Mouse (Mus musculus): ENCODE results near the gene Mapkapk5. TPM values are rescaled to one million over a fixed set of nuclear protein-coding genes. Genes with fewer than 3 reads are reported as not detected.
A peak's percentile ranks its signal among the peaks of the same experiment; 100 is the strongest.

The Mapkapk5 gene
- polyA plus RNA-seq, 1 experiment from 2014 or later: 61.9 TPM

DNA sequence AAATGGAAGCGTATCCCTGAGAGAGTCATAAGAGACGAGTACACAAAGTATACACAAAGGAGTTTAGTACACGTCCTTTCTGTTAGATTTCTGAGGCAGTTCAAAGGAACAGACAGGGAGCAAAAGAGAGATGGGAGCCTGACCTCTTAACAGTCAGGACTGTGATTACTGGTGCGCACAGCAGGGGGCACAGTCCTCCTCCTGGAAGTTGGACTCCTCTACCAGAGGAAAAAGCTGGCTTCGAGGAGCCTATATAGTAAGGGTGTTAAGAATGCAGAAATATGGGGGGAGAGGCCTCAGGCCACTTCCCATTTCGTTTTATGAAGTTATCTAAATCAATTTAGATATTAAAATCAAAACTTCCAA lies 808 bp upstream of the Mapkapk5 start:
- H3K9me3 ChIP-seq: no peaks in the 10 kb centered on the region
- H3K36me3 ChIP-seq: no peaks in the 10 kb centered on the region
- no peak for ATAC-seq (replicated peaks)
- H3K4me2 ChIP-seq (replicated peaks): peak overlapping the region; percentile 83
- H3K27ac ChIP-seq (replicated peaks): peak overlapping the region; percentile 97
- WGBS: 36% methylated on average over 6 of the region's 6 CpGs
- peaks cover 36% of the 10 kb centered on the region for H3K4me1 ChIP-seq
- no peaks in the 10 kb centered on the region for H3K27me3 ChIP-seq
- H3K4me3 ChIP-seq: peak overlapping the region; percentile 72
- H3K9ac ChIP-seq (replicated peaks): peak overlapping the region; percentile 88

DNA sequence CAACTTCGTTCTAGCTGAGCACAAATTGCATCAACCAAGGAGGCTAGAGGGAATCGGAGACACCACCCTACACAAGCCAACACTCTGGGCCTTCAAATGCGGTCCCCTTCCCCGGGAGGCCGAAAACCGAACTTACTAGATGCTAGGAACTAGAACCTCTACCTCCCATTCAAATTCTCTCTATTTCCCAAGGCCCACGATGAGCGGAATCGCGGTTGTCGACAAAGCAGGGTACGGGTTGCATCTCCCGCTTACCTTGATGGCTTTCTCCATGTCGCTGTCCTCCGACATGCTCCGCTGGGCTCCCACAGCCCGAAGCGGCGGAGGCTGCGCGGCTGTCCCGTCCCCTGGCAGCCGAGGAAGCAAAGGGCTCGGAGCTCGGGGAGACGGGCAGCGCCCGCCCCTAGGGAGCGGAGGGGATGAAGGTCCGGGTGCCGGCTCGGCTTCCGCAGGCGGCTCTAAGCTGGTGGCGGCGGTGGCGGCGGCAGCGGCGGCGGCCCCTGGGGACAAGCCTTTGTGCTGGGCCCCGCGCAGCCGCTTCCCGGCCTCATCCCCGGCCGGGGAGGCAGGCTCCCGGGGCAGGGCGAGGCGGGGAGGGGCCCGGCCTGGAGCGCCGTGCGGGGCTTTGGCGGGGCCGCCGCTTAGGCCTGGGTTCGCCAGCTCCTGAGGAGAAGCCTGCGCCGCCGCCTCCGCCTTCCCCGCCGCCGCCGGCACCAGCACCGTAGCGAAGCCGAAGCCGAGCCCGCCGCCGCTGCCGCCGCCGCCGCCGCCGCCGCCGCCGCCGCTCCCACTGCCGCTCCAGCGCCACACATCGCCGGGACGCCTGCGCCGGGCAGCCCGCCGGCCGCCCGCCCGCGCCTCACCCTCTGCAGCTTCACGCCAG lies 554 bp downstream of the Mapkapk5 start, which contains the start of the genes Adam1a and Gm42878:
Gene Adam1a (minus strand): TSS at position 573 of the 883 bp plus-strand sequence.
Gene Gm42878 (minus strand): TSS at position 573 of the 883 bp plus-strand sequence.
- H3K4me2 ChIP-seq (replicated peaks): peak within 1 kb of the TSS; percentile 83
- WGBS: under 1% methylated on average over 59 of the region's 97 CpGs
- peak within 1 kb of the TSS; percentile 72 for H3K4me3 ChIP-seq
- no peaks in the 10 kb centered on the region for H3K36me3 ChIP-seq
- H3K27ac ChIP-seq (replicated peaks): peak within 1 kb of the TSS; percentile 97
- H3K27me3 ChIP-seq: no peaks in the 10 kb centered on the region
- peaks cover 36% of the 10 kb centered on the region for H3K4me1 ChIP-seq
- H3K9ac ChIP-seq (replicated peaks): peak within 1 kb of the TSS; percentile 88
- H3K9me3 ChIP-seq: no peaks in the 10 kb centered on the region
- ATAC-seq (replicated peaks): peak; percentile 77

DNA sequence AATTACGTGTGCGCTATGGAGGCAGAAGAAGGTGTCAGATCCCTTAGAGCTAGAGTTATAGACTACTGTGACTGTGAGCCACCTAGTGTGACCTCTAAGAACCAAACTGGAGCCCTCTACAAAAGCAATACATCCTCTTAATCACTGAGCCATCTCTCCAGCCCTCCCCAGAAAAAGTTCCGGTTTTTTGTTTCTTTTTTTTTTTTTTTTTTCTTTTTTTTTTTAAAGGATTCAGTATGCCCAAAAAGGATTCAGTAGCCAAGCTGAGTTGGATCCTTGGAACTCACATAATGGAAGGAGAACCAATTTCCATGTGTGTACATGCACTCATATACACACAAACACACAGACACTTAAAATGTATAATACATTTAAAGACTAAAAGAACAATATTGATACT lies 2.3 kb downstream of the Mapkapk5 start:
- H3K27ac ChIP-seq (replicated peaks): no peak overlapping the region
- no peak for ATAC-seq (replicated peaks)
- H3K9ac ChIP-seq (replicated peaks): no peak overlapping the region
- H3K36me3 ChIP-seq: no peaks in the 10 kb centered on the region
- no peaks in the 10 kb centered on the region for H3K9me3 ChIP-seq
- H3K4me1 ChIP-seq: peaks cover 36% of the 10 kb centered on the region
- no peak overlapping the region for H3K4me2 ChIP-seq (replicated peaks)
- H3K27me3 ChIP-seq: no peaks in the 10 kb centered on the region
- 68% methylated on average over 3 of the region's 3 CpGs for WGBS
- H3K4me3 ChIP-seq: no peak overlapping the region

DNA sequence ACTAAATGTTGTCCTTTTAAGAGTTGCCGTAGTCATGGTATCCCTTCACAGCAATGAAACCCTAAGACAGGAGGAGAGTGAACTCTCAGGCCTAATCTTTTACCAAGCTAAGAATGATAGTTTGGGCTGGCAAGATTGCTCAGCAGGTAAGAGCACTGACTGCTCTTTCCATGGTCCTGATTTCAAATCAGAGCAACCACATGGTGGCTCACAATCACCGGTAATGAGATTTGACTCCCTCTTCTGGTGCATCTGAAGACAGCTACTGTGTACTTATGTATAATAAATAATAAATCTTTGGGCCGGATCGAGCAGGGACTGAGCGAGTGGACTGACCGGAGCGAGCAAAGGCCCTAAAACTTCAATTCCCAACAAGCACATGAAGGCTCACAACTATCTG lies 4.5 kb downstream of the Mapkapk5 start:
- no peak overlapping the region for H3K4me2 ChIP-seq (replicated peaks)
- peaks cover 30% of the 10 kb centered on the region for H3K4me1 ChIP-seq
- 87% methylated on average over 7 of the region's 7 CpGs for whole genome bisulfite sequencing
- no peak for ATAC-seq (replicated peaks)
- peaks cover 12% of the 10 kb centered on the region for H3K36me3 ChIP-seq
- H3K9me3 ChIP-seq: no peaks in the 10 kb centered on the region
- H3K27me3 ChIP-seq: no peaks in the 10 kb centered on the region
- no peak overlapping the region for H3K9ac ChIP-seq (replicated peaks)
- H3K27ac ChIP-seq (replicated peaks): no peak overlapping the region
- no peak overlapping the region for H3K4me3 ChIP-seq

DNA sequence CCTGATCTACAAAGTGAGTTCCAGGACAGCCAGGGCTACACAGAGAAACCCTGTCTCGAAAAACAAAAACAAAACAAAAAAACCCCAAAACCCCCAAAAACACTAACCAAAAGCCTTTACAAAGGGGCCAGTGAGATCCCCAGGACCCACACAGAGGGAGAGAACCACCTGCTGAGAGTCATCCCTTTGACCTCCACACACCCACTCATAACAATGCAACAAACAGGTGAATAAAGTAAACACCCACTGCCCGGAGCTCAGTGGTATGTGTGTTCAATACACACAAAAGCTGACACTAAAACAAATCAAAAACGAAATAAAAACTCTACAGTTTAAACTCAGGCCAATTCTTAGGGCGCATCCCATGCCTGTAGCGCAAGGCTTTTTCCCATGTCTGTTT lies 5.6 kb downstream of the Mapkapk5 start:
- Histone ChIP-seq H3K27ac (replicated peaks) (no peak overlapping the region), H3K4me2 (replicated peaks) (no peak overlapping the region), H3K9ac (replicated peaks) (no peak overlapping the region), H3K4me3 (no peak overlapping the region), H3K9me3 (no peaks in the 10 kb centered on the region), H3K4me1 (peaks cover 29% of the 10 kb centered on the region), H3K36me3 (peaks cover 24% of the 10 kb centered on the region), H3K27me3 (no peaks in the 10 kb centered on the region)
- 91% methylated on average over 5 of the region's 5 CpGs for WGBS
- ATAC-seq (replicated peaks): no peak

DNA sequence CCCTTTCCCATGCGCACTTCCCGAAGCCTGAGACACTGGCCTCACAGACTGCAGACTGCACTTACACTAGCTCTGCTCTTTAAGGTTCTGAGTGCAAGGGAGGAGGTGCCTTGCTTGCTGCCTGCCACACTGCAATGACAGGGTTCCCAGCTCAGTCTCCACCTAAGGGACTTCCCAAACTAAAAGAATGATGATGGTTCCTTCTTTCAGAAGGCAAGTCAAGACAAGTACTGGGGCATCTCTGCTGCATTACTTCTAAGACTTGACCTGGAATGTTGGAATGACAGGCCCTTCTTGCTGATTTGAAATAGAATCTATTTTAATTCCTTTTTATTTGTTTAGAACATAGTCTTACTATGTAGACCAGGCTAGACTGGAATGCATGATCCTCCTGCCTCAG lies 8.1 kb downstream of the Mapkapk5 start:
- no peak for ATAC-seq (replicated peaks)
- H3K27ac ChIP-seq (replicated peaks): no peak overlapping the region
- no peaks in the 10 kb centered on the region for H3K9me3 ChIP-seq
- 72% methylated on average over 2 of the region's 2 CpGs for WGBS
- peaks cover 45% of the 10 kb centered on the region for H3K36me3 ChIP-seq
- H3K4me2 ChIP-seq (replicated peaks): no peak overlapping the region
- peaks cover 6% of the 10 kb centered on the region for H3K4me1 ChIP-seq
- H3K4me3 ChIP-seq: no peak overlapping the region
- no peak overlapping the region for H3K9ac ChIP-seq (replicated peaks)
- H3K27me3 ChIP-seq: no peaks in the 10 kb centered on the region

DNA sequence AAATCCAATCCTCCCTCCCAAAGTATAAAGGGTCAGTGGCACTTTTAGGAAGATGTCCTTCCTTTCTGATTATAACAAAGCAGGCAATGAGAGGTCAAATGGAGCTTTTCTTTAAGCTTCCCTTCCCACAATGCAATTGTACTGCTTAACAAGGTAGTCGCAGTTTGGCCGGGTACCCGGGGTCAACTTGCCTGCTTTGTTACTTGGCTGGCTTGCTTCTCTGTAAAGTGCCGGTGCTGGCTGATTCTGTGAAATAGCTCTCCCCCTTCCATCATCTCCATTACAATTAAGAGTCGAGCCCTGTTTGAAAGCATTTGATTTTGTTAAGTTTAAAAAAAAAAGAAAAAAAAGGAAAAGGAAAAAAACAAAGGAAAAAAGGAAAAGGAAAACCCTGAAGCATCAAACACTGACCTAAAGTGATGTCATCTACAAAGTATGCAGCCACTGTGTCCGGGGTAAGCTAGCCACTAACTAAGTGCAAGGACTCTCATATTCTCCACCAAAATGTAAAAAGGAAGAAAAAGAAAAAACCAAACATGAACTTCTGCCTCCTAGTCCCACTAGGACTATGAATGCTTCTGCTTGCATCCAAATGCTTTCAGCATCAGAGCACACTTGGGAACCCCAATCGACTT lies 8.7 kb downstream of the Mapkapk5 start:
- no peak overlapping the region for H3K4me3 ChIP-seq
- no peak for ATAC-seq (replicated peaks)
- peaks cover 50% of the 10 kb centered on the region for H3K36me3 ChIP-seq
- 36% methylated on average over 7 of the region's 7 CpGs for WGBS
- no peak overlapping the region for H3K9ac ChIP-seq (replicated peaks)
- H3K4me2 ChIP-seq (replicated peaks): no peak overlapping the region
- H3K4me1 ChIP-seq: peaks cover under 1% of the 10 kb centered on the region; the same call in 1 of the 2 replicates
- H3K27me3 ChIP-seq: no peaks in the 10 kb centered on the region
- no peak overlapping the region for H3K27ac ChIP-seq (replicated peaks)
- H3K9me3 ChIP-seq: no peaks in the 10 kb centered on the region

DNA sequence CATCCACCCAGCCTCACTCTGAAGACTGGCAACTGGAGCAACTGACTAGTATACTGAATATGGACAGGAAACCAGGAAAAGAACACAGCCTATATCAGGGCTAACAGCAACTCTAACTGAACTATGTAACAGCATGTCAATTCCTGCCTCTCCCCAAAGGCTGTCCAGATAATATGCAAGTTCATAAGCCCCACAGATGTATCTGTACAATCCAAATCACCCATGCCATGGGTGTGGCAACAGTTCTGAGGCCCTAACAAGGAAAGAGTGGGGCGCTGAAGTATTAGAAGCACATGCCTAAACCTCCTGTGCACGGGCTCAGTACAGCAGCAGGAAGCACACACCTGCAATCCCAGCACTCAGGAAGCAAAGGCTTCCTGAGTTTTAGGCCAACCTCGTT lies 10.6 kb downstream of the Mapkapk5 start:
- Histone ChIP-seq H3K4me1 (no peaks in the 10 kb centered on the region), H3K27me3 (no peaks in the 10 kb centered on the region), H3K9ac (replicated peaks) (no peak overlapping the region), H3K27ac (replicated peaks) (no peak overlapping the region), H3K4me3 (no peak overlapping the region), H3K9me3 (no peaks in the 10 kb centered on the region), H3K4me2 (replicated peaks) (no peak overlapping the region), H3K36me3 (peaks cover 66% of the 10 kb centered on the region)
- 98% methylated on average over 3 of the region's 3 CpGs for WGBS
- ATAC-seq (replicated peaks): no peak

DNA sequence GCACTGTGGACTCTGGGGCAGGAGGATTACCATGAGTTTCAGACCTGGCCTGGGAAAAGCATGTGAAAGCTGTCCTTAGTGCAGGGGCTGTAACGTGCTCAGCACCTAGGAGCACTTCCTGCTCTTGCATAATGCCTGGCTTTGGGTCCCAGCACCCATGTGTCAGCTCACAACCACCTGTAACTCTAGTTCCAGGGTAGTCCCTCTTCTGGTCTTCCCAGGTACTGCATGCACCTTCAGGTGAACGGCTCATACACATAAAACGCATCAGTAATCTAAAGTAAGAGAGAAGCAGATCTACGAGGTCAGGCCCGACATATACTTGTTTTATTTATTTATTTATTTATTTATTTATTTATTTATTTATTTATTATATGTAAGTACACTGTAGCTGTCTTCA lies 11.2 kb downstream of the Mapkapk5 start:
- H3K9me3 ChIP-seq: no peaks in the 10 kb centered on the region
- H3K36me3 ChIP-seq: peaks cover 72% of the 10 kb centered on the region
- no peak overlapping the region for H3K27ac ChIP-seq (replicated peaks)
- H3K4me1 ChIP-seq: no peaks in the 10 kb centered on the region
- 93% methylated on average over 5 of the region's 5 CpGs for WGBS
- H3K9ac ChIP-seq (replicated peaks): no peak overlapping the region
- H3K4me3 ChIP-seq: no peak overlapping the region
- H3K4me2 ChIP-seq (replicated peaks): no peak overlapping the region
- H3K27me3 ChIP-seq: no peaks in the 10 kb centered on the region
- ATAC-seq (replicated peaks): no peak

DNA sequence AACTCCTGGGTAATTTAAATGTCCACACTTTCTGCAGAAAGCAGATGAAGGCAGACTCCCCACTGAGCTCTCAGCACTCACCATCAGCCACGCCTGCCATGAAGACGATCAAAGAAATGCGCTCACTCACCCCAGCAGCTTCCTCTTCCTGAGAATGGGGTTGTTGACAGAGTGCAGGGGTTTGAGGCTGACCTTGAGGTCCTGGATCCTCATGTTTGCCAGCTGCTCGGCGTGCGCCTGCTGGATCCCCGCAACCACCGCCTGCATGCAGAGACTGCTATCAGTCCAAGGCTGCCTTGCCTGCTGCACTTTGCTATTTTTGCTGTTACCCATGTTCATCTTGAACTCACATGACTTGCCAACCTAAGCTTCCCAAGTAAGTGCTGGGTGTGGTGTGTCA lies 18.7 kb downstream of the Mapkapk5 start:
- H3K4me2 ChIP-seq (replicated peaks): no peak overlapping the region
- H3K4me3 ChIP-seq: no peak overlapping the region
- no peak for ATAC-seq (replicated peaks)
- H3K9me3 ChIP-seq: no peaks in the 10 kb centered on the region
- no peaks in the 10 kb centered on the region for H3K27me3 ChIP-seq
- no peak overlapping the region for H3K9ac ChIP-seq (replicated peaks)
- no peak overlapping the region for H3K27ac ChIP-seq (replicated peaks)
- H3K36me3 ChIP-seq: peaks cover 79% of the 10 kb centered on the region
- H3K4me1 ChIP-seq: no peaks in the 10 kb centered on the region
- WGBS: 94% methylated on average over 8 of the region's 8 CpGs

DNA sequence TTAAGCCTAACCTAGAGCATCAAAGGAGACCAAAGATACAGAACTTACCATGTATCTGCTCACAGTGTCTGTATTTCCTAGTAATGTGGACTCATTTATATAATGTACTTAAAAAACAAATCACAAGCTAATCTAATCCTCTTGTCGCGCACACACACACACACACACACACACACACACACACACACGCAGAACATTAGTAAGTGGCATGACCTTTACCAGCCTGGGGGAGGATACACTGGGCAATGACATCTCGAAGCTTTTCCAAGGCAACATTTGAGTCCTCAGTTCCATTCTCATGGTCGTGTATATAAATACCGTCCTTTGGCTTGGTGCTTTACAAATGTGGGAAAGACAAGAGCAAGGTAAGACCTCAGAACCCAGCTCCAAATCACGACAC lies 19.2 kb downstream of the Mapkapk5 start:
- no peaks in the 10 kb centered on the region for H3K27me3 ChIP-seq
- no peak for ATAC-seq (replicated peaks)
- WGBS: 93% methylated on average over 7 of the region's 7 CpGs
- H3K9me3 ChIP-seq: no peaks in the 10 kb centered on the region
- H3K36me3 ChIP-seq: peaks cover 81% of the 10 kb centered on the region
- no peak overlapping the region for H3K4me2 ChIP-seq (replicated peaks)
- no peak overlapping the region for H3K9ac ChIP-seq (replicated peaks)
- no peaks in the 10 kb centered on the region for H3K4me1 ChIP-seq
- no peak overlapping the region for H3K4me3 ChIP-seq
- H3K27ac ChIP-seq (replicated peaks): no peak overlapping the region

DNA sequence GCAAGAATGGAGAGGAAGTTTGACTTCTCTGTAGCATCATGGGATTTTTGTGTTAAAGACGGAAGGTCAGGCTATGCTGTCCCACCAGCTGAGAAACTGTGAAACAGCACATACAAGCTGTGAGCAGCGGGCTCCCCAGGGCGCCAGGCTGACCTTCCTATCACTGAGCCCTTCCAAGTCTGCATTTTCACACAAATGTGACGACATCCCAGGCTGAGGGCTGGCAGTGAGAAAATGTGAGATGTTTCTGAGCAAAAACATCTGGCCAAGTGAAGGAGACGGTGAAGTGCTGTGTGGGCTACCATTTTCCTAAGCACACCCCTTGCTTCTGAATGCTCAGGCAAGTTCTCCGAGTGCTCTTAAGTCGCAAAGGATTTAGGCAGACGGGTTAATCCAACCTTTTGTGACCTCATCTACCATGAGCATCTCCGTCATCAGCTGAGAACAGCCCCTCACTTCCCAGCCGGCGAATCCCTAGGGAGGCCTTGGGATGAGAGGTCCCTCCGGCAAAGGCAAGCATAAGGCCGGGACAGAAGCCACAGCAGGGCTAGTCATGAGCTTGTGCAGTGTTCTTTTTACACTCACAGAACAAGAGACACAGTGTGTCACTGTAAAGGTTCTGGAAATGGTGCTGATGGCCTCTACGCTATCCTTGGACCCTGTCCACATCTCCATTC lies 19.8 kb downstream of the Mapkapk5 start:
- Histone ChIP-seq H3K9me3 (no peaks in the 10 kb centered on the region), H3K4me2 (replicated peaks) (no peak overlapping the region), H3K27me3 (no peaks in the 10 kb centered on the region), H3K27ac (replicated peaks) (no peak overlapping the region), H3K9ac (replicated peaks) (no peak overlapping the region), H3K4me3 (no peak overlapping the region), H3K36me3 (peaks cover 81% of the 10 kb centered on the region), H3K4me1 (no peaks in the 10 kb centered on the region)
- 93% methylated on average over 14 of the region's 14 CpGs for WGBS
- no peak for ATAC-seq (replicated peaks)

All from forebrain, embryonic 15.5 days (tissue).